In the genomic region with DNA sequence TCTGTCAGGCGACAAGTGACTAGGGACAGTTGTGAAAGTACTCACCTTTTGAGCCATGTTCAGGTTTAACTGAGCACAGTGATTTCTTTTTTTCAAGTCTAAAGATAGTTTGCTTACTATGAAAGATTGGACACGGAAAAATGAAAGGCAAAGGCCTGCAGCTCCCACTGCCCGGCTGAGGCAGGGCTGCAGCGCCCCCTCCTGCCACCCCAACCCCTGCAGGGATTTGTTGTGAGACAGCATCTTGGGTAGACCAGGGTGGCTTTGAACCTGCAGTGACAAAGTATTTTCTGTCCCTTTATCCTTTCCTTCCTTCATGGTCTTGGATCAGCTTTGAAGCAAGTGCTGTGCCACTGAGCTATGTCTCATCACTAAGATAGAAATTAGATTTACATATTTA, we compare ENCODE assay signal across 13 mouse cellular contexts. TPM values are rescaled to one million over a fixed set of nuclear protein-coding genes. Genes with fewer than 3 reads are reported as not detected.
DNase-seq lines count a peak whose midpoint lies in the region; ATAC-seq and TF ChIP-seq lines count a peak whose summit lies in the region.
"Had no signal": no experiment of that assay in that cellular context is flagged by ENCODE, and none has a peak within 500 bp of the region (broad histone marks: within the 10 kb centered on the region; RNA-seq: fewer than 3 reads in every experiment).

No protein-coding gene starts in this region.

- H3K4me1 ChIP-seq in heart, embryonic 10.5 days, result peaks cover 84% of the 10 kb centered on the region
- peaks cover 33% of the 10 kb centered on the region for H3K4me1 ChIP-seq in lung, postnatal 0 days (ENCODE audit: insufficient read depth, low read depth, low read length)
- peaks cover 97% of the 10 kb centered on the region for H3K4me1 ChIP-seq in G1E (ENCODE audit: insufficient read depth, low read depth, low read length)

- H3K36me3 ChIP-seq in heart, embryonic 10.5 days, result peaks cover 48% of the 10 kb centered on the region
- peaks cover 14% of the 10 kb centered on the region; the same call in 1 of the 2 replicates for H3K36me3 ChIP-seq in lung, postnatal 0 days (ENCODE audit: insufficient read depth, low read length)
- H3K36me3 ChIP-seq in G1E (replicated peaks), result peaks cover 79% of the 10 kb centered on the region

- peaks cover 54% of the 10 kb centered on the region for H3K27me3 ChIP-seq in heart, embryonic 10.5 days (ENCODE audit: insufficient read depth, poor library complexity, severe bottlenecking)
- H3K27me3 ChIP-seq in lung, postnatal 0 days (replicated peaks; ENCODE audit: insufficient read depth, low read length), result no peaks in the 10 kb centered on the region
- no peaks in the 10 kb centered on the region for H3K27me3 ChIP-seq in G1E (ENCODE audit: insufficient read depth, low read length)
- H3K27me3 ChIP-seq: midbrain, embryonic 13.5 days; Patski had no signal

- no peak for TF ChIP-seq EP300 in lung, postnatal 0 days (IDR thresholded peaks at IDR 0.05)

- no peak overlapping the region for H3K4me3 ChIP-seq in heart, embryonic 10.5 days
- no peak overlapping the region for H3K4me3 ChIP-seq in lung, postnatal 0 days (ENCODE audit: low read depth, low read length)
- peak overlapping the region; percentile 20; the same call in 1 of the 2 replicates for H3K4me3 ChIP-seq in G1E (ENCODE audit: low read depth, low read length)
- H3K4me3 ChIP-seq: midbrain, embryonic 13.5 days had no signal

- TF ChIP-seq CTCF in lung, postnatal 0 days (IDR thresholded peaks at IDR 0.05), result peak; percentile 66
- TF ChIP-seq CTCF in G1E (IDR thresholded peaks at IDR 0.05; ENCODE audit: low read depth, low read length), result no peak

- H3K9me3 ChIP-seq in heart, embryonic 10.5 days, result no peaks in the 10 kb centered on the region
- H3K9me3 ChIP-seq in lung, postnatal 0 days (ENCODE audit: low read length), result no peaks in the 10 kb centered on the region
- H3K9me3 ChIP-seq in G1E (replicated peaks), result no peaks in the 10 kb centered on the region
- H3K9me3 ChIP-seq: midbrain, embryonic 13.5 days had no signal

- no peak overlapping the region for H3K9ac ChIP-seq in lung, postnatal 0 days (replicated peaks; ENCODE audit: low read depth)
- H3K9ac ChIP-seq: midbrain, embryonic 13.5 days had no signal

- 83% methylated on average over 4 of the region's 4 CpGs for WGBS in heart, embryonic 10.5 days
- 80% methylated on average over 4 of the region's 4 CpGs for WGBS in lung, postnatal 0 days

- DNase-seq in heart, embryonic 10.5 days (ENCODE audit: low spot score), result peak; percentile 46
- DNase-seq in heart, postnatal 4 days, result no peak
- no peak for DNase-seq in lung, postnatal 0 days (ENCODE audit: low spot score)
- no peak for DNase-seq in lung, postnatal 10 days
- DNase-seq in G1E (ENCODE audit: low spot score), result peak; percentile 38
- peak; percentile 83 for DNase-seq in thymus, postnatal 14 days
- DNase-seq in ovary, postnatal 36 days (ENCODE audit: low spot score), result no peak
- DNase-seq in urinary bladder, postnatal 4 days (ENCODE audit: low spot score in 2 of 2), result no peak
- DNase-seq: embryo, embryonic 11 days; heart, postnatal 10 days; kidney, postnatal 25 days had no signal

- H3K4me2 ChIP-seq in lung, postnatal 0 days (replicated peaks; ENCODE audit: low read depth, low read length), result no peak overlapping the region
- H3K4me2 ChIP-seq: midbrain, embryonic 13.5 days had no signal

- H3K27ac ChIP-seq in heart, embryonic 10.5 days, result peak overlapping the region; percentile 81
- no peak overlapping the region for H3K27ac ChIP-seq in lung, postnatal 0 days (ENCODE audit: low read length)
- H3K27ac ChIP-seq: midbrain, embryonic 13.5 days had no signal

- ATAC-seq in lung, postnatal 0 days, result no peak
- no peak for ATAC-seq in G1E (ENCODE audit: extremely low read depth, insufficient number of reproducible peaks, low FRiP score, poor library complexity, severe bottlenecking)
- ATAC-seq: midbrain, embryonic 13.5 days; Patski had no signal

RNA-seq across cellular contexts. Expression of gene Tnk2, which starts 24.8 kb away (rescaled TPM):
- polyA plus RNA-seq in heart, embryonic 10.5 days (2016; fragmentation: Nextera tagmentation; extraction: Ambion mirVana), result 6.5 and 9.2 TPM in 2 replicates
- 10 to 100 TPM; 38.4 to 49.9 TPM for total RNA-seq in heart, postnatal 4 days (2021)
- polyA plus RNA-seq in lung, postnatal 0 days (2015; fragmentation: Nextera tagmentation; extraction: Ambion mirVana), result 19.8 and 22.4 TPM in 2 replicates
- total RNA-seq in G1E (2014; fragmentation: Nextera tagmentation), result 27.3 and 31.5 TPM in 2 replicates
- total RNA-seq in G1E (2017), result 11.8 and 13.4 TPM in 2 replicates
- 197 and 236 TPM in 2 replicates for polyA plus RNA-seq in G1E (2012)

RNA-seq across cellular contexts. Expression of gene Tfrc, which starts 59.8 kb away (rescaled TPM):
- polyA plus RNA-seq in heart, embryonic 10.5 days (2016; fragmentation: Nextera tagmentation; extraction: Ambion mirVana), result 72.0 and 82.0 TPM in 2 replicates
- 100 to 1,000 TPM; 139 to 148 TPM for total RNA-seq in heart, postnatal 4 days (2021)
- polyA plus RNA-seq in lung, postnatal 0 days (2015; fragmentation: Nextera tagmentation; extraction: Ambion mirVana), result 14.6 and 16.0 TPM in 2 replicates
- total RNA-seq in G1E (2014; fragmentation: Nextera tagmentation), result 418 and 507 TPM in 2 replicates
- 571 and 620 TPM in 2 replicates for total RNA-seq in G1E (2017)
- 3.9 and 14.2 TPM in 2 replicates for polyA plus RNA-seq in G1E (2012)

Comparison
In these comparisons a context has a peak if more than half of its experiments do, and no peak if none do; other contexts are left out.
1. DNase-seq: peak in heart, embryonic 10.5 days (single experiment), G1E (single experiment) and thymus, postnatal 14 days (single experiment); none in heart, postnatal 4 days (single experiment), lung, postnatal 0 days (single experiment), lung, postnatal 10 days (single experiment), ovary, postnatal 36 days (single experiment) and urinary bladder, postnatal 4 days (0 of 2).